In genomic region chr3:82357797-82358524, GRCm38 (mm10) we compare ENCODE assay signal across 7 mouse cellular contexts. TPM values are rescaled to one million over a fixed set of nuclear protein-coding genes. Genes with fewer than 3 reads are reported as not detected.
A peak's percentile ranks its signal among the peaks of the same experiment; 100 is the strongest.
DNase-seq lines count a peak whose midpoint lies in the region; ATAC-seq and TF ChIP-seq lines count a peak whose summit lies in the region.

Gene Map9, plus strand, starts transcription at chr3:82358044.

- H3K27me3 ChIP-seq in embryonic facial prominence, embryonic 14.5 days (replicated peaks; ENCODE audit: control insufficient read depth, insufficient read depth, low read length) = no peaks in the 10 kb centered on the region
- H3K27me3 ChIP-seq in limb, embryonic 13.5 days = no peaks in the 10 kb centered on the region
- no peaks in the 10 kb centered on the region for H3K27me3 ChIP-seq in midbrain, embryonic 15.5 days (replicated peaks)

- peak within 1 kb of the TSS; percentile 71 for H3K4me3 ChIP-seq in bone marrow, adult 2 months (replicated peaks; ENCODE audit: control insufficient read depth, low read depth, low read length)
- H3K4me3 ChIP-seq in embryonic facial prominence, embryonic 14.5 days (ENCODE audit: low read depth, low read length) = peak within 1 kb of the TSS; percentile 68
- H3K4me3 ChIP-seq in limb, embryonic 13.5 days = peak within 1 kb of the TSS; percentile 79
- peak within 1 kb of the TSS; percentile 85 for H3K4me3 ChIP-seq in midbrain, embryonic 15.5 days

- H3K9me3 ChIP-seq in embryonic facial prominence, embryonic 14.5 days (ENCODE audit: control insufficient read depth, low read length) = no peaks in the 10 kb centered on the region
- no peaks in the 10 kb centered on the region for H3K9me3 ChIP-seq in limb, embryonic 13.5 days
- H3K9me3 ChIP-seq in midbrain, embryonic 15.5 days = no peaks in the 10 kb centered on the region

- no peaks in the 10 kb centered on the region; the same call in 1 of the 2 replicates for H3K4me1 ChIP-seq in bone marrow, adult 2 months (ENCODE audit: control insufficient read depth, insufficient read depth, low read length)
- H3K4me1 ChIP-seq in embryonic facial prominence, embryonic 14.5 days (ENCODE audit: control insufficient read depth, insufficient read depth, low read length) = peaks cover 5% of the 10 kb centered on the region; the same call in 1 of the 2 replicates
- peaks cover 10% of the 10 kb centered on the region; the same call in 1 of the 2 replicates for H3K4me1 ChIP-seq in limb, embryonic 13.5 days
- peaks cover 12% of the 10 kb centered on the region for H3K4me1 ChIP-seq in midbrain, embryonic 15.5 days

- no peak for TF ChIP-seq CTCF in bone marrow, adult 2 months (IDR thresholded peaks at IDR 0.05; ENCODE audit: control insufficient read depth, insufficient read depth, low read length)

- peak within 1 kb of the TSS; percentile 62 for H3K9ac ChIP-seq in embryonic facial prominence, embryonic 14.5 days (ENCODE audit: low read depth, low read length)
- peak within 1 kb of the TSS; percentile 72 for H3K9ac ChIP-seq in limb, embryonic 13.5 days
- peak within 1 kb of the TSS; percentile 78 for H3K9ac ChIP-seq in midbrain, embryonic 15.5 days

- no peaks in the 10 kb centered on the region for H3K36me3 ChIP-seq in embryonic facial prominence, embryonic 14.5 days (ENCODE audit: control insufficient read depth, insufficient read depth, low read length)
- 0 out of 2 replicates have a peak, but pooled peaks cover 4% of the 10 kb centered on the region for H3K36me3 ChIP-seq in limb, embryonic 13.5 days
- H3K36me3 ChIP-seq in midbrain, embryonic 15.5 days (replicated peaks) = no peaks in the 10 kb centered on the region

- peak; percentile 99 for DNase-seq in embryonic facial prominence, embryonic 14.5 days (ENCODE audit: low spot score)
- peak; percentile 98 to 99 for DNase-seq in heart, adult 9 months (ENCODE audit: low spot score in 2 of 2)
- DNase-seq in kidney, adult 9 months = peak; percentile 99
- peak; percentile 84 to 92 for DNase-seq in spleen, adult 18-20 months

- WGBS in bone marrow, adult 2 months = 1% methylated on average over 54 of the region's 54 CpGs
- under 1% methylated on average over 47 of the region's 54 CpGs for WGBS in embryonic facial prominence, embryonic 14.5 days
- WGBS in limb, embryonic 13.5 days = under 1% methylated on average over 54 of the region's 54 CpGs
- WGBS in midbrain, embryonic 15.5 days = 1% methylated on average over 54 of the region's 54 CpGs

- peak; percentile 100 for ATAC-seq in embryonic facial prominence, embryonic 14.5 days (ENCODE audit: low read depth)
- peak; percentile 100 for ATAC-seq in limb, embryonic 13.5 days (ENCODE audit: low FRiP score, low read depth)
- peak; percentile 100 for ATAC-seq in midbrain, embryonic 15.5 days (replicated peaks)

- TF ChIP-seq POLR2A in bone marrow, adult 2 months (IDR thresholded peaks at IDR 0.05; ENCODE audit: borderline replicate concordance, control insufficient read depth, low read depth, low read length) = no peak

- no peak within 1 kb of the TSS; the same call in 1 of the 2 replicates for H3K27ac ChIP-seq in bone marrow, adult 2 months (ENCODE audit: control insufficient read depth, insufficient read depth, low read depth, low read length, poor library complexity)
- H3K27ac ChIP-seq in embryonic facial prominence, embryonic 14.5 days (replicated peaks; ENCODE audit: low read depth, low read length) = peak within 1 kb of the TSS; percentile 72
- peak within 1 kb of the TSS; percentile 39; the same call in 1 of the 2 replicates for H3K27ac ChIP-seq in limb, embryonic 13.5 days
- H3K27ac ChIP-seq in midbrain, embryonic 15.5 days = peak within 1 kb of the TSS; percentile 89

- peak within 1 kb of the TSS; percentile 88 for H3K4me2 ChIP-seq in embryonic facial prominence, embryonic 14.5 days (ENCODE audit: low read depth, low read length)
- H3K4me2 ChIP-seq in limb, embryonic 13.5 days (replicated peaks) = peak within 1 kb of the TSS; percentile 78
- H3K4me2 ChIP-seq in midbrain, embryonic 15.5 days = peak within 1 kb of the TSS; percentile 51

RNA-seq across cellular contexts. Expression of gene Map9, which starts in this region (rescaled TPM):
- 0.25 TPM in 1 of 2 replicates, not detected in the other for polyA plus RNA-seq in bone marrow, adult 2 months (2011; ENCODE audit: insufficient read depth, insufficient read length, low replicate concordance, missing spikeins)
- polyA plus RNA-seq in embryonic facial prominence, embryonic 14.5 days (2014; fragmentation: Nextera tagmentation; extraction: Ambion mirVana) = 8.6 and 9.9 TPM in 2 replicates
- polyA plus RNA-seq in limb, embryonic 13.5 days (2015; fragmentation: Nextera tagmentation; extraction: Ambion mirVana) = 9.4 and 9.9 TPM in 2 replicates
- 112 and 121 TPM in 2 replicates for polyA plus RNA-seq in midbrain, embryonic 15.5 days (2015; fragmentation: Nextera tagmentation; extraction: Ambion mirVana)

Comparison
In these comparisons a context has a peak if more than half of its experiments do, and no peak if none do; other contexts are left out.
1. RNA of gene Map9 (polyA plus RNA-seq): 112 to 121 TPM in midbrain, embryonic 15.5 days; 8.6 to 9.9 TPM in embryonic facial prominence, embryonic 14.5 days, 9.4 to 9.9 TPM in limb, embryonic 13.5 days and 0.25 TPM in bone marrow, adult 2 months; every median in the first group is over 10 times any median in the second.
2. Peak in every context shown above with its lines, with median percentiles within 50 percentile points of each other: H3K4me3 ChIP-seq, ATAC-seq, DNase-seq, H3K4me2 ChIP-seq and H3K9ac ChIP-seq.